Mouse (Mus musculus): ENCODE results near the gene Gm36864. TPM values are rescaled to one million over a fixed set of nuclear protein-coding genes. Genes with fewer than 3 reads are reported as not detected.

The Gm36864 gene
- total and polyA plus RNA-seq, 3 experiments, result 0.16 TPM; not detected in 2

GRCm38 (mm10) chr7:44269397-44269796 is 33.4 kb downstream of the Gm36864 start:
- H3K27me3 ChIP-seq (replicated peaks), result peaks cover 35% of the 10 kb centered on the region
- in situ Hi-C loops (cut with MboI; ENCODE audit: low pct_ligation_motif_present, low pct_unique_long_range_greater_than_20kb, low sequenced_read_pairs), result loop anchor here (10.0 kb wide), 2 partner anchors 225 to 375 kb away; partner anchors contain the start of genes Emc10 and Fam71e1
- dilution Hi-C loops (cut with MboI; ENCODE audit: extremely low pct_ligation_motif_present, extremely low pct_unique_long_range_greater_than_20kb, low sequenced_read_pairs), result no loop called here

GRCm38 (mm10) chr7:44271309-44271708 is 35.3 kb downstream of the Gm36864 start:
- Histone ChIP-seq H3K9me3 (replicated peaks; ENCODE audit: low read length) (no peaks in the 10 kb centered on the region), H3K27me3 (replicated peaks) (peaks cover 28% of the 10 kb centered on the region), H3K79me2 (replicated peaks; ENCODE audit: control insufficient read depth, extremely low read depth, insufficient read depth, poor library complexity, severe bottlenecking) (no peaks in the 10 kb centered on the region), H3K4me3 (replicated peaks in 1 of 3; ENCODE audit: low read depth in 2 of 3, low read length in 2 of 3, poor library complexity in 1 of 3) (no peak overlapping the region), H3K4me2 (ENCODE audit: insufficient read depth, low read depth, poor library complexity, severe bottlenecking) (no peak overlapping the region), H3K36me3 (replicated peaks in 1 of 2; ENCODE audit: control insufficient read depth in 1 of 2, insufficient read depth in 1 of 2, low read length in 1 of 2) (no peaks in the 10 kb centered on the region), H3K4me1 (ENCODE audit: control insufficient read depth in 1 of 2, insufficient read depth in 2 of 2) (no peaks in the 10 kb centered on the region; a peak in 1 of 4 replicates), H3K9ac (ENCODE audit: insufficient read depth, low read depth) (no peak overlapping the region), H3K27ac (ENCODE audit: insufficient read depth, low read depth) (no peak overlapping the region)
- no peak for TF ChIP-seq ELF1 (IDR thresholded peaks at IDR 0.05; ENCODE audit: low read depth, low read length)
- no peak for TF ChIP-seq RAD21 (IDR thresholded peaks at IDR 0.05; ENCODE audit: low read depth, low read length)
- TF ChIP-seq CHD1 (IDR thresholded peaks at IDR 0.05; ENCODE audit: low read depth, low read length), result no peak
- TF ChIP-seq BHLHE40 (IDR thresholded peaks at IDR 0.05; ENCODE audit: low read depth, low read length), result no peak
- no peak for TF ChIP-seq TBP (conservative IDR thresholded peaks at IDR 0.05; ENCODE audit: low read depth, low read length)
- no peak for TF ChIP-seq GABPA (IDR thresholded peaks at IDR 0.05; ENCODE audit: insufficient replicate concordance, low read depth, low read length)
- no peak for TF ChIP-seq TCF12 (IDR thresholded peaks at IDR 0.05; ENCODE audit: low read depth, low read length)
- TF ChIP-seq E2F4 (IDR thresholded peaks at IDR 0.05; ENCODE audit: insufficient replicate concordance, low read depth, low read length), result no peak
- TF ChIP-seq MAZ (IDR thresholded peaks at IDR 0.05; ENCODE audit: low read depth, low read length), result no peak
- TF ChIP-seq POLR2A (IDR thresholded peaks at IDR 0.05; ENCODE audit: low read depth, low read length), result no peak
- no peak for TF ChIP-seq KAT2A (IDR thresholded peaks at IDR 0.05; ENCODE audit: insufficient replicate concordance, low read length)
- TF ChIP-seq SMC3 (IDR thresholded peaks at IDR 0.05; ENCODE audit: low read depth, low read length), result no peak
- TF ChIP-seq UBTF (IDR thresholded peaks at IDR 0.05; ENCODE audit: low read depth, low read length), result no peak
- TF ChIP-seq POLR2AphosphoS2 (IDR thresholded peaks at IDR 0.05; ENCODE audit: low read depth, low read length), result no peak
- no peak for TF ChIP-seq MEF2A (IDR thresholded peaks at IDR 0.05; ENCODE audit: borderline replicate concordance, low read depth, low read length)
- TF ChIP-seq MAX (IDR thresholded peaks at IDR 0.05; ENCODE audit: low read length), result no peak
- no peak for TF ChIP-seq ETS1 (conservative IDR thresholded peaks at IDR 0.05; ENCODE audit: low read depth, low read length)
- no peak for TF ChIP-seq USF1 (IDR thresholded peaks at IDR 0.05; ENCODE audit: low read depth, low read length)
- TF ChIP-seq EP300 (IDR thresholded peaks at IDR 0.05; ENCODE audit: low read length), result no peak
- TF ChIP-seq NELFE (IDR thresholded peaks at IDR 0.05; ENCODE audit: low read depth, low read length), result no peak
- peak; percentile 82 for TF ChIP-seq NRF1 (IDR thresholded peaks at IDR 0.05; ENCODE audit: low read depth, low read length)
- peak; percentile 81 for TF ChIP-seq HCFC1 (IDR thresholded peaks at IDR 0.05; ENCODE audit: low read depth, low read length)
- TF ChIP-seq RCOR1 (conservative IDR thresholded peaks at IDR 0.05; ENCODE audit: low read depth, low read length), result peak; percentile 79; the same call in 1 of the 2 replicates
- no peak for TF ChIP-seq ZMIZ1 (IDR thresholded peaks at IDR 0.05; ENCODE audit: low read depth, low read length)
- DNase-seq (ENCODE audit: extremely low read depth), result peak; percentile 25
- dilution Hi-C loops (cut with MboI; ENCODE audit: extremely low pct_ligation_motif_present, extremely low pct_unique_long_range_greater_than_20kb, low sequenced_read_pairs) (no loop called here), in situ Hi-C loops (cut with MboI; ENCODE audit: low pct_ligation_motif_present, low pct_unique_long_range_greater_than_20kb, low sequenced_read_pairs) (no loop called here)

More at GRCm38 (mm10) chr7:44269397-44269796, 33.4 kb downstream of the Gm36864 start:
- H3K4me1 ChIP-seq (ENCODE audit: control insufficient read depth in 1 of 2, insufficient read depth in 2 of 2), result no peaks in the 10 kb centered on the region; a peak in 1 of 4 replicates
- H3K4me2 ChIP-seq (ENCODE audit: insufficient read depth, low read depth, poor library complexity, severe bottlenecking), result no peak overlapping the region
- no peak overlapping the region for H3K9ac ChIP-seq (ENCODE audit: insufficient read depth, low read depth)
- H3K4me3 ChIP-seq (replicated peaks in 1 of 3; ENCODE audit: low read depth in 2 of 3, low read length in 2 of 3, poor library complexity in 1 of 3), result no peak overlapping the region
- DNase-seq (ENCODE audit: extremely low read depth), result no peak
- H3K27ac ChIP-seq (ENCODE audit: insufficient read depth, low read depth), result no peak overlapping the region
- H3K9me3 ChIP-seq (replicated peaks; ENCODE audit: low read length), result no peaks in the 10 kb centered on the region
- TF ChIP-seq SMC3 (IDR thresholded peaks at IDR 0.05; ENCODE audit: low read depth, low read length) (no peak), CHD2 (IDR thresholded peaks at IDR 0.05; ENCODE audit: low read length) (no peak), NRF1 (IDR thresholded peaks at IDR 0.05; ENCODE audit: low read depth, low read length) (no peak), IRF4 (IDR thresholded peaks at IDR 0.05; ENCODE audit: low read depth, low read length) (no peak), MAX (IDR thresholded peaks at IDR 0.05; ENCODE audit: low read length) (no peak), POLR2AphosphoS2 (IDR thresholded peaks at IDR 0.05; ENCODE audit: low read depth, low read length) (no peak), UBTF (IDR thresholded peaks at IDR 0.05; ENCODE audit: low read depth, low read length) (no peak), TBP (conservative IDR thresholded peaks at IDR 0.05; ENCODE audit: low read depth, low read length) (no peak), ETS1 (conservative IDR thresholded peaks at IDR 0.05; ENCODE audit: low read depth, low read length) (no peak), NELFE (IDR thresholded peaks at IDR 0.05; ENCODE audit: low read depth, low read length) (no peak), RCOR1 (conservative IDR thresholded peaks at IDR 0.05; ENCODE audit: low read depth, low read length) (no peak)
- H3K36me3 ChIP-seq (replicated peaks in 1 of 2; ENCODE audit: control insufficient read depth in 1 of 2, insufficient read depth in 1 of 2, low read length in 1 of 2), result no peaks in the 10 kb centered on the region
- H3K79me2 ChIP-seq (replicated peaks; ENCODE audit: control insufficient read depth, extremely low read depth, insufficient read depth, poor library complexity, severe bottlenecking), result no peaks in the 10 kb centered on the region
